Mouse (Mus musculus): Measurements from ENCODE around the gene Sox1.

- TF ChIP-seq CTCF (IDR thresholded peaks at IDR 0.05; ENCODE audit: low read depth) = no peak
- TF ChIP-seq EP300 (IDR thresholded peaks at IDR 0.05; ENCODE audit: low read depth) = no peak
Observed at GRCm38 (mm10) chr8:12398011-12398945, 3.2 kb downstream of the Sox1 start.
